Mouse (Mus musculus): Measurements from ENCODE around the gene Dnajc12.

Dnajc12 gene

GRCm38 (mm10) chr10:63439694-63440228 is 57.5 kb downstream of the Dnajc12 start:
- POLR2A ChIA-PET: no interaction called here

GRCm38 (mm10) chr10:63444602-63445387 is 62.6 kb downstream of the Dnajc12 start:
- CTCF ChIA-PET: interaction anchor here in 1 of 4 experiments (0.6 kb wide), 1 partner anchor 34 kb away, joined by 4 read pairs; no protein-coding TSS in a partner anchor

More at GRCm38 (mm10) chr10:63439694-63440228, 57.5 kb downstream of the Dnajc12 start:
- CTCF ChIA-PET: interaction anchor here in 1 of 4 experiments (0.6 to 1.6 kb wide), 3 partner anchors 11 to 324 kb away, joined by 3 to 4 read pairs (median 3); partner anchors contain the start of gene Ctnna3

DNA sequence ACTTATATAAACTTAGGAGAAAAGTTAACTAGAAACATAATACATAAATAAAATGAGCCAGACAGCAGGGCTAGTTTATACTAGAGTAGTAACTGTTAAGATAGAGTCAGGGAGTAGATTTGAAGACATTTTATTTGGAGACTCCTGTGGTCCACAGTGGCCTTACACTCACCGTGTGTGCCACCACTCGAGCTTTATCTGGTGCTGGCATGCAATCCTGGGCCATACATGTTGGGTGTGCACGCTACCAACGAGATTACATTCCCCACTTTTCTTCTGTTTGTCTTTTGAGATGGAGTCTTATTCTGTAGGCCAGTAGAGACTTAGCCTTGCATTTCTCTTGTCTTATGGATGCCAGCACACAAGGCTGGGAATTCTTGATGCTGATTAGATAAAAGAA is 71.7 kb downstream of the Dnajc12 start:
- ChIA-PET CTCF (no interaction called here), POLR2A (interaction anchor here in 1 of 4 experiments (0.5 kb wide), 1 partner anchor 24 kb away, joined by 3 read pairs; no protein-coding TSS in a partner anchor)

More at GRCm38 (mm10) chr10:63444602-63445387, 62.6 kb downstream of the Dnajc12 start:
- POLR2A ChIA-PET: interaction anchor here in 2 of 4 experiments (0.8 to 1.5 kb wide), 4 partner anchors 10 to 13 kb away, joined by 3 read pairs; no protein-coding TSS in a partner anchor

DNA sequence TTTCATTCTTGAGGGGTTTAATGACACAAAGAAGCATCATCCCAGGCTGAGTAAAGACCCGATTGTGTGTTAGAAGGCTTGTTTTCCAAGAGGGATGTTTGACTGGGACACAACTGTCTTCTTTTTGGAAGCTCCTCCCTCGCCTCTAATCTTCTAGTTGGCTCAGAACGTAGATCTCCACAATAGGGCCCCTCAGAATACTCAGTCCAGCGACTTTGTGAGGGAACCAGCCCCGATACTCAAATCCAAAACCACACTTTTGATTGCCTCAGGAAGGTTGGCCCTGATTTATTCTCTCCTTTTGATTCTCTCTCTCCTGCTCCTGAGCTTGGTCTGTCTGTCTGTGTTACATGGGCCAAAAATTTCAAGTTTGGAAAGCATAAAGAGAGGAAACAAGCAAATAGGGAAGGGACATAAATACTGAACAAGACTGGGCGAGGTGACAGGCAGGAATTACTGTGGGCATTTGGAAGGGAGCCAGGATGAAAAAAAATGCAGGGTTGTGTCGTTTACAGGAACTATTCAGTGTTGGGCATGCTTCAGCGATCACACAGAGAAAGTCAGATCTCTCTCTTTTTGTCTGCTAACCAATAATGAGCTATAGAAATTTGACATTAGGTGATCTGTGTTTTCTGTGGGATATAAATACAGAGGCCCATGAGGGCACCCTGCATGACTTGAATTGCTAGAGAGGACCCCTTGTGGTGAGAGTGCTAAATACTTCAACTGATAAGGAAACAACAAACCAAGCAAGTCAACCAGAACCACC is 73.1 kb downstream of the Dnajc12 start:
- ChIA-PET POLR2A (interaction anchor here in 1 of 4 experiments (1.5 kb wide), 1 partner anchor 11 kb away, joined by 3 read pairs; no protein-coding TSS in a partner anchor), CTCF (interaction anchor here in 1 of 4 experiments (0.6 kb wide), 1 partner anchor 31 kb away, joined by 3 read pairs; no protein-coding TSS in a partner anchor)

GRCm38 (mm10) chr10:63457292-63458128 is 75.3 kb downstream of the Dnajc12 start:
- ChIA-PET POLR2A (interaction anchor here in 1 of 4 experiments (0.7 to 1.4 kb wide), 3 partner anchors 12 to 574 kb away, joined by 3 to 4 read pairs (median 3); no protein-coding TSS in a partner anchor), CTCF (interaction anchor here in 1 of 4 experiments (0.6 kb wide), 1 partner anchor 375 kb away, joined by 6 read pairs; no protein-coding TSS in a partner anchor)
